ENCODE assay signal across 19 mouse cellular contexts in the genomic region with DNA sequence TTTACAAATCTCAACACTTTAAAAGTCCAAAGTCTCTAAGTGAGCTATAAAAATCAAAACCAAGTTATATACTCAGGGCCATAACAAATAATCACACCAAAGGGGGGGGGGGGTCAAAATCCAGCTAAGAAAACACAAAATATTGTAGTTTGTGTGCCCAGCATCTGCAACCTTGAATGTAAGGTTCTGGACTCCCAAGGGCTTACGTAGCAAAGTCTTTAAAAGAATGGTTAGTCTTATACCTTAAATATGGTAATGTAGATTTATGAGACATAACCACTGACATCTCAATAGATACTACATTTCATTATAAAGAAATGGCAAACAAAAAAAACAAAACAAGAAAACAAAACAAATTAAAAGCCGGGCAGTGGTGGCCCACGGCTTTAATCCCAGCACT. TPM values are rescaled to one million over a fixed set of nuclear protein-coding genes. Genes with fewer than 3 reads are reported as not detected.
A peak's percentile ranks its signal among the peaks of the same experiment; 100 is the strongest.
DNase-seq lines count a peak whose midpoint lies in the region; ATAC-seq and TF ChIP-seq lines count a peak whose summit lies in the region.
"Had no signal": no experiment of that assay in that cellular context is flagged by ENCODE, and none has a peak within 500 bp of the region (broad histone marks: within the 10 kb centered on the region; RNA-seq: fewer than 3 reads in every experiment).

A gene (minus strand): TSS at position 101 of the 400 bp plus-strand sequence.

- no peak for TF ChIP-seq CTCF in testis, adult 2 months (IDR thresholded peaks at IDR 0.05; ENCODE audit: control insufficient read depth, insufficient read depth, insufficient replicate concordance, low read depth, low read length)

- H3K27me3 ChIP-seq in midbrain, embryonic 11.5 days (ENCODE audit: control insufficient read depth, insufficient read depth, low read length): no peaks in the 10 kb centered on the region
- H3K27me3 ChIP-seq in midbrain, embryonic 10.5 days (ENCODE audit: low read depth, poor library complexity, severe bottlenecking): no peaks in the 10 kb centered on the region
- H3K27me3 ChIP-seq in testis, adult 2 months (ENCODE audit: control insufficient read depth, insufficient read depth, low read length): no peaks in the 10 kb centered on the region
- H3K27me3 ChIP-seq: CH12.LX, Patski had no signal

- no peak within 1 kb of the TSS for H3K4me2 ChIP-seq in midbrain, embryonic 11.5 days

- ATAC-seq in midbrain, embryonic 11.5 days (ENCODE audit: low FRiP score): no peak
- ATAC-seq: activated CD4-positive, CD25-positive, alpha-beta regulatory T cell, adult 4 months; CD4-positive, CD25-positive, alpha-beta regulatory T cell, adult 4 months; Patski had no signal

- peak; percentile 28 for DNase-seq in midbrain, embryonic 11.5 days (ENCODE audit: low spot score, missing footprints)
- DNase-seq in midbrain, embryonic 10.5 days (ENCODE audit: low spot score): no peak
- DNase-seq in testis, postnatal 10 days (ENCODE audit: low spot score): no peak
- DNase-seq: adrenal gland, adult 2 months; adrenal gland, adult 8-10 months; adrenal gland, postnatal 10 days; adrenal gland, postnatal 14 days; adrenal gland, postnatal 25 days; adrenal gland, postnatal 36 days; B cell, adult 2 months; cerebellum, adult 11 months; cerebellum, adult 11-12 months; cerebellum, adult 18-20 months had no signal

- no peak within 1 kb of the TSS for H3K4me3 ChIP-seq in midbrain, embryonic 11.5 days (ENCODE audit: low read depth, low read length)
- no peak within 1 kb of the TSS for H3K4me3 ChIP-seq in midbrain, embryonic 10.5 days
- peak within 1 kb of the TSS; percentile 10; the same call in 1 of the 2 replicates for H3K4me3 ChIP-seq in testis, adult 2 months (ENCODE audit: control insufficient read depth, low read depth, low read length)

- peaks cover 15% of the 10 kb centered on the region for H3K4me1 ChIP-seq in midbrain, embryonic 11.5 days (ENCODE audit: control insufficient read depth, insufficient read depth, low read length)
- H3K4me1 ChIP-seq in midbrain, embryonic 10.5 days: peaks cover 27% of the 10 kb centered on the region
- H3K4me1 ChIP-seq in testis, adult 2 months (ENCODE audit: control insufficient read depth, insufficient read depth, low read length): no peaks in the 10 kb centered on the region; the same call in 1 of the 2 replicates

- no peak within 1 kb of the TSS for H3K9ac ChIP-seq in midbrain, embryonic 11.5 days (ENCODE audit: low read length)

- WGBS in midbrain, embryonic 11.5 days: 96% methylated on average over 3 of the region's 3 CpGs
- 94% methylated on average over 3 of the region's 3 CpGs for WGBS in midbrain, embryonic 10.5 days

- no peak within 1 kb of the TSS for H3K27ac ChIP-seq in midbrain, embryonic 11.5 days (ENCODE audit: low read depth, low read length)
- H3K27ac ChIP-seq in midbrain, embryonic 10.5 days (replicated peaks): no peak within 1 kb of the TSS
- H3K27ac ChIP-seq in testis, adult 2 months (ENCODE audit: control insufficient read depth, insufficient read depth, low read depth, low read length): no peak within 1 kb of the TSS

- TF ChIP-seq POLR2A in testis, adult 2 months (IDR thresholded peaks at IDR 0.05; ENCODE audit: control insufficient read depth, low read depth, low read length): no peak

- no peaks in the 10 kb centered on the region for H3K36me3 ChIP-seq in midbrain, embryonic 11.5 days (ENCODE audit: control insufficient read depth, insufficient read depth, low read length)
- H3K36me3 ChIP-seq in midbrain, embryonic 10.5 days: peaks cover 13% of the 10 kb centered on the region
- peaks cover 1% of the 10 kb centered on the region for H3K36me3 ChIP-seq in testis, adult 2 months (ENCODE audit: control insufficient read depth, insufficient read depth, low read length)

- H3K9me3 ChIP-seq in midbrain, embryonic 11.5 days (ENCODE audit: control insufficient read depth, low read length): no peaks in the 10 kb centered on the region
- H3K9me3 ChIP-seq in midbrain, embryonic 10.5 days (replicated peaks): no peaks in the 10 kb centered on the region
- H3K9me3 ChIP-seq: G1E had no signal

RNA-seq across cellular contexts. Expression of the gene that starts here (rescaled TPM):
- polyA plus RNA-seq in midbrain, embryonic 11.5 days (2014; fragmentation: Nextera tagmentation; extraction: Ambion mirVana): 0.61 and 0.66 TPM in 2 replicates
- polyA plus RNA-seq in midbrain, embryonic 10.5 days (2016; fragmentation: Nextera tagmentation; extraction: Ambion mirVana): 0.96 and 1.1 TPM in 2 replicates
- 0.96 and 1.0 TPM in 2 replicates for polyA plus RNA-seq in testis, adult 2 months (2012; rRNA removed)

Comparison
In these comparisons a context has a peak if more than half of its experiments do, and no peak if none do; other contexts are left out.
1. Peak in DNase-seq in midbrain, embryonic 11.5 days; RNA of the gene not detected or under 1 TPM.